In the genomic region with DNA sequence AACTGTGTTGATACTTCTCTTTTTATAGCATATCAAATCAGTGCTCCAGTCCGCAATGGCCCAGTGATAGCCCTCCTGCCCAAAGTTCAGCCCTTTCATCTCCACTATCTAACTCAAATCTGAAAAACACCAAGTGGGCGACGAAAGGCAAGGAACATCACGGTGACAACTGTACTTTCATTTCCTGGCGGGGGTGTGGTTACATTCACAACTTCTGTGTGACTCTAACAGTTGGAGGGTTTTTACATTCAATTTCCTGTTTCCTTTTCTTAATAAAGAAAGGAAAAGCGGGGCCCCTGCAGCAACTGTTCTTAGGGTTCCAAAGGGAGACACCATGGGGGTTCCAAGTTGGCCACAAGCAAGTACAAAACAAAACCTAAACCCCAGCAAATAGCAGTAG, we compare ENCODE assay signal across 9 mouse cellular contexts. TPM values are rescaled to one million over a fixed set of nuclear protein-coding genes. Genes with fewer than 3 reads are reported as not detected.
DNase-seq lines count a peak whose midpoint lies in the region; ATAC-seq and TF ChIP-seq lines count a peak whose summit lies in the region.
"Had no signal": no experiment of that assay in that cellular context is flagged by ENCODE, and none has a peak within 500 bp of the region (broad histone marks: within the 10 kb centered on the region; RNA-seq: fewer than 3 reads in every experiment).

No protein-coding gene starts in this region.

- peak overlapping the region; percentile 29 for H3K9ac ChIP-seq in CH12.LX (ENCODE audit: insufficient read depth, low read depth)
- H3K9ac ChIP-seq in limb, embryonic 14.5 days (ENCODE audit: low read depth, low read length, severe bottlenecking), result no peak overlapping the region
- no peak overlapping the region for H3K9ac ChIP-seq in forebrain, postnatal 0 days
- H3K9ac ChIP-seq: embryonic facial prominence, embryonic 13.5 days had no signal

- H3K4me2 ChIP-seq in CH12.LX (ENCODE audit: insufficient read depth, low read depth, poor library complexity, severe bottlenecking), result peak overlapping the region; percentile 98
- 0 out of 2 replicates have a peak overlapping the region, but pooled peaks have one; percentile 10 for H3K4me2 ChIP-seq in limb, embryonic 14.5 days (replicated peaks; ENCODE audit: low read depth, low read length, severe bottlenecking)
- no peak overlapping the region for H3K4me2 ChIP-seq in forebrain, postnatal 0 days (ENCODE audit: low read depth)
- H3K4me2 ChIP-seq: embryonic facial prominence, embryonic 13.5 days had no signal

- no peak for TF ChIP-seq CTCF in CH12.LX (conservative IDR thresholded peaks at IDR 0.05 in 1 of 2, IDR thresholded peaks at IDR 0.05 in 1 of 2; ENCODE audit: low read depth in 2 of 2, low read length in 2 of 2)
- no peak for TF ChIP-seq CTCF in forebrain, postnatal 0 days (IDR thresholded peaks at IDR 0.05; ENCODE audit: low read depth)

- no peaks in the 10 kb centered on the region for H3K36me3 ChIP-seq in CH12.LX (replicated peaks in 1 of 2; ENCODE audit: control insufficient read depth in 1 of 2, insufficient read depth in 1 of 2, low read length in 1 of 2)
- no peaks in the 10 kb centered on the region for H3K36me3 ChIP-seq in limb, embryonic 14.5 days (ENCODE audit: control insufficient read depth, insufficient read depth, low read length)
- no peaks in the 10 kb centered on the region for H3K36me3 ChIP-seq in forebrain, postnatal 0 days (ENCODE audit: insufficient read depth)
- H3K36me3 ChIP-seq: embryonic facial prominence, embryonic 13.5 days had no signal

- no peaks in the 10 kb centered on the region for H3K9me3 ChIP-seq in CH12.LX (replicated peaks; ENCODE audit: low read length)
- H3K9me3 ChIP-seq in limb, embryonic 14.5 days (ENCODE audit: control insufficient read depth, low read length), result no peaks in the 10 kb centered on the region
- no peaks in the 10 kb centered on the region for H3K9me3 ChIP-seq in forebrain, postnatal 0 days (ENCODE audit: low read length)
- H3K9me3 ChIP-seq: embryonic facial prominence, embryonic 13.5 days had no signal

- TF ChIP-seq POLR2A in CH12.LX (IDR thresholded peaks at IDR 0.05; ENCODE audit: low read depth, low read length), result no peak
- no peak for TF ChIP-seq POLR2A in limb, embryonic 14.5 days (IDR thresholded peaks at IDR 0.05; ENCODE audit: borderline replicate concordance, extremely low read depth, insufficient read depth, insufficient read length)

- dilution Hi-C loops in CH12.LX (cut with MboI; ENCODE audit: extremely low pct_ligation_motif_present, extremely low pct_unique_long_range_greater_than_20kb, low sequenced_read_pairs), result no loop called here

- 41% methylated on average over 6 of the region's 6 CpGs for WGBS in limb, embryonic 14.5 days
- WGBS in forebrain, postnatal 0 days, result 65% methylated on average over 6 of the region's 6 CpGs

- peaks cover 16 to 39% of the 10 kb centered on the region in 2 experiments for H3K4me1 ChIP-seq in CH12.LX (ENCODE audit: control insufficient read depth in 1 of 2, insufficient read depth in 2 of 2)
- peaks cover 11% of the 10 kb centered on the region for H3K4me1 ChIP-seq in limb, embryonic 14.5 days (ENCODE audit: control insufficient read depth, insufficient read depth, low read length)
- H3K4me1 ChIP-seq in forebrain, postnatal 0 days (ENCODE audit: insufficient read depth), result no peaks in the 10 kb centered on the region

- no peaks in the 10 kb centered on the region for H3K79me2 ChIP-seq in CH12.LX (replicated peaks; ENCODE audit: control insufficient read depth, extremely low read depth, insufficient read depth, poor library complexity, severe bottlenecking)

- no peak for TF ChIP-seq EP300 in CH12.LX (IDR thresholded peaks at IDR 0.05; ENCODE audit: low read length)

- TF ChIP-seq RAD21 in CH12.LX (IDR thresholded peaks at IDR 0.05; ENCODE audit: low read depth, low read length), result no peak

- ATAC-seq in limb, embryonic 14.5 days (ENCODE audit: low FRiP score, low read depth), result peak; percentile 26; the same call in 1 of the 2 replicates
- ATAC-seq in forebrain, postnatal 0 days, result no peak

- peaks cover 7% of the 10 kb centered on the region for H3K27me3 ChIP-seq in CH12.LX (replicated peaks)
- H3K27me3 ChIP-seq in limb, embryonic 14.5 days (ENCODE audit: control insufficient read depth, insufficient read depth, low read length), result no peaks in the 10 kb centered on the region
- H3K27me3 ChIP-seq in forebrain, postnatal 0 days (ENCODE audit: insufficient read depth, low read length), result no peaks in the 10 kb centered on the region
- H3K27me3 ChIP-seq: embryonic facial prominence, embryonic 13.5 days had no signal

- in situ Hi-C loops in CH12.LX (cut with MboI; ENCODE audit: low pct_ligation_motif_present, low pct_unique_long_range_greater_than_20kb, low sequenced_read_pairs), result no loop called here

- DNase-seq in B cell, adult 2 months, result peak; percentile 74 to 75
- peak; percentile 31 for DNase-seq in CH12.LX (ENCODE audit: extremely low read depth)
- DNase-seq in limb, embryonic 14.5 days (ENCODE audit: low spot score), result no peak
- peak; percentile 90 for DNase-seq in naive thymus-derived CD4-positive, alpha-beta T cell, adult 2 months (ENCODE audit: low read depth)
- no peak for DNase-seq in forebrain, postnatal 0 days
- no peak for DNase-seq in gastrocnemius, postnatal 25 days
- DNase-seq in layer of hippocampus, adult 9-10 months (ENCODE audit: low spot score), result no peak
- DNase-seq in layer of hippocampus, adult 11-12 months (ENCODE audit: low spot score), result no peak

- H3K27ac ChIP-seq in CH12.LX (ENCODE audit: insufficient read depth, low read depth), result no peak overlapping the region
- H3K27ac ChIP-seq in limb, embryonic 14.5 days (replicated peaks; ENCODE audit: low read depth, low read length), result no peak overlapping the region
- no peak overlapping the region for H3K27ac ChIP-seq in forebrain, postnatal 0 days (ENCODE audit: low read depth, low read length)
- H3K27ac ChIP-seq: embryonic facial prominence, embryonic 13.5 days had no signal

- H3K4me3 ChIP-seq in CH12.LX (replicated peaks in 1 of 3; ENCODE audit: low read depth in 2 of 3, low read length in 2 of 3, poor library complexity in 1 of 3), result peak overlapping the region in 1 of 3 experiments; percentile 16
- H3K4me3 ChIP-seq in limb, embryonic 14.5 days (replicated peaks; ENCODE audit: low read length), result no peak overlapping the region
- no peak overlapping the region for H3K4me3 ChIP-seq in forebrain, postnatal 0 days (ENCODE audit: low read depth, low read length)
- H3K4me3 ChIP-seq: embryonic facial prominence, embryonic 13.5 days had no signal

TF ChIP-seq in CH12.LX, 34 proteins besides CTCF, POLR2A, EP300 and RAD21:
- TF ChIP-seq UBTF (IDR thresholded peaks at IDR 0.05; ENCODE audit: low read depth, low read length) (no peak), MXI1 (IDR thresholded peaks at IDR 0.05; ENCODE audit: low read depth, low read length) (no peak), RCOR1 (conservative IDR thresholded peaks at IDR 0.05; ENCODE audit: low read depth, low read length) (no peak), ZKSCAN1 (IDR thresholded peaks at IDR 0.05; ENCODE audit: borderline replicate concordance, low read depth, low read length) (no peak), JUN (IDR thresholded peaks at IDR 0.05; ENCODE audit: insufficient read depth, low read depth, low read length) (no peak), ZNF384 (IDR thresholded peaks at IDR 0.05; ENCODE audit: low read depth, low read length) (no peak), KAT2A (IDR thresholded peaks at IDR 0.05; ENCODE audit: insufficient replicate concordance, low read length) (no peak), TBP (conservative IDR thresholded peaks at IDR 0.05; ENCODE audit: low read depth, low read length) (no peak), ZC3H11A (IDR thresholded peaks at IDR 0.05; ENCODE audit: low read depth, low read length) (no peak), CHD1 (IDR thresholded peaks at IDR 0.05; ENCODE audit: low read depth, low read length) (no peak), JUND (conservative IDR thresholded peaks at IDR 0.05; ENCODE audit: low read depth, low read length) (no peak), NRF1 (IDR thresholded peaks at IDR 0.05; ENCODE audit: low read depth, low read length) (no peak), TCF12 (IDR thresholded peaks at IDR 0.05; ENCODE audit: low read depth, low read length) (no peak), GABPA (IDR thresholded peaks at IDR 0.05; ENCODE audit: insufficient replicate concordance, low read depth, low read length) (no peak)

RNA-seq across cellular contexts. Expression of a gene that starts 29.0 kb away (rescaled TPM):
- total RNA-seq in CH12.LX (2012; rRNA removed) (0.17 and 0.21 TPM in 2 replicates), CH12.LX (2014; rRNA removed) (0.20 and 0.76 TPM in 2 replicates)
- polyA plus RNA-seq in CH12.LX (2012; ENCODE audit: insufficient read length, low read depth), result 0.11 and 0.26 TPM in 2 replicates
- 13.6 and 19.7 TPM in 2 replicates for polyA plus RNA-seq in limb, embryonic 14.5 days (2012; rRNA removed)
- 17.1 and 19.3 TPM in 2 replicates for polyA plus RNA-seq in limb, embryonic 14.5 days (2014; fragmentation: Nextera tagmentation; extraction: Ambion mirVana)
- 14.2 and 18.0 TPM in 2 replicates for total RNA-seq in forebrain, postnatal 0 days (2014; rRNA removed)
- polyA plus RNA-seq in forebrain, postnatal 0 days (2015; fragmentation: Nextera tagmentation; extraction: Ambion mirVana), result 9.3 and 9.6 TPM in 2 replicates
- total RNA-seq in gastrocnemius, postnatal 25 days (2021), result 10 to 100 TPM in 1 of 2 experiments, 1 to 10 TPM in 1; 5.1 to 11.6 TPM

Comparison
In these comparisons a context has a peak if more than half of its experiments do, and no peak if none do; other contexts are left out.
1. DNase-seq: peak in B cell, adult 2 months (2 of 2), CH12.LX (single experiment) and naive thymus-derived CD4-positive, alpha-beta T cell, adult 2 months (single experiment); none in limb, embryonic 14.5 days (single experiment), forebrain, postnatal 0 days (single experiment), gastrocnemius, postnatal 25 days (single experiment), layer of hippocampus, adult 9-10 months (single experiment) and layer of hippocampus, adult 11-12 months (single experiment).